Mouse (Mus musculus) embryonic facial prominence, embryonic 15.5 days (tissue): ENCODE data around the gene Gars. TPM values are rescaled to one million over a fixed set of nuclear protein-coding genes. Genes with fewer than 3 reads are reported as not detected.
A peak's percentile ranks its signal among the peaks of the same experiment; 100 is the strongest.

ENCODE experiments used
- ATAC-seq: fragments of 200-750 bp; cut with Nextera tagmentation; 2 replicates; pipeline ENCODE4 v1.8.0; 2017; ENCODE audit warnings: low read depth, moderate TSS enrichment; ENCODE audit not compliant: insufficient number of reproducible peaks, low FRiP score, low TSS enrichment
- H3K27ac ChIP-seq: fragments of 300-500 bp; sonication (generic); replicated peaks from 2 replicates; pipeline ENCODE4 v1.5.1; 2015; ENCODE audit warnings: mild to moderate bottlenecking, inconsistent platforms
- H3K27me3 ChIP-seq: fragments of 300-500 bp; sonication (generic); 2 replicates; pipeline ENCODE4 v1.6.1; 2015; ENCODE audit warnings: inconsistent platforms
- H3K36me3 ChIP-seq: fragments of 300-500 bp; sonication (generic); 2 replicates; pipeline ENCODE4 v1.6.1; 2015; ENCODE audit warnings: mild to moderate bottlenecking, inconsistent platforms
- H3K4me1 ChIP-seq: fragments of 300-500 bp; sonication (generic); 2 replicates; pipeline ENCODE4 v1.6.1; 2015; ENCODE audit warnings: inconsistent platforms
- H3K4me2 ChIP-seq: fragments of 300-500 bp; sonication (generic); replicated peaks from 2 replicates; pipeline ENCODE4 v1.6.1; 2015; ENCODE audit warnings: mild to moderate bottlenecking, inconsistent platforms
- H3K4me3 ChIP-seq: fragments of 300-500 bp; sonication (generic); replicated peaks from 2 replicates; pipeline ENCODE4 v1.5.1; 2015; ENCODE audit warnings: mild to moderate bottlenecking, inconsistent platforms
- H3K9ac ChIP-seq: fragments of 300-500 bp; sonication (generic); 2 replicates; pipeline ENCODE4 v1.6.1; 2015; ENCODE audit warnings: inconsistent platforms
- H3K9me3 ChIP-seq: fragments of 300-500 bp; sonication (generic); replicated peaks from 2 replicates; pipeline ENCODE4 v1.6.1; 2016; ENCODE audit warnings: inconsistent platforms
- WGBS: fragments of 180-500 bp; shearing (Covaris S2); methylation state at CpG from one replicate; pipeline ENCODE4 v1.1.7; 2015; 5-methylcytosine and 5-hydroxymethylcytosine counted together
- polyA plus RNA-seq: library from polyadenylated mRNA; unstranded; fragments of >200 nt; fragmentation: Nextera tagmentation; extraction: Ambion mirVana; gene quantifications from 2 replicates; pipeline ENCODE4 v1.2.1, GENCODE M21; 2015

Gars gene
- polyA plus RNA-seq, result 131 and 134 TPM in 2 replicates

GRCm38 (mm10) chr6:55037799-55038670 lies at the start of gene Gars:
Gene Gars, plus strand, starts transcription at chr6:55038007.
- H3K9me3 ChIP-seq, result no peaks in the 10 kb centered on the region
- H3K4me3 ChIP-seq, result peak within 1 kb of the TSS; percentile 97
- H3K27me3 ChIP-seq, result peaks cover 5% of the 10 kb centered on the region; the same call in 1 of the 2 replicates
- peak; percentile 95 for ATAC-seq
- H3K36me3 ChIP-seq, result no peaks in the 10 kb centered on the region
- H3K9ac ChIP-seq, result peak within 1 kb of the TSS; percentile 97
- H3K4me1 ChIP-seq, result peaks cover 9% of the 10 kb centered on the region
- H3K4me2 ChIP-seq, result peak within 1 kb of the TSS; percentile 78
- peak within 1 kb of the TSS; percentile 92 for H3K27ac ChIP-seq
- WGBS, result under 1% methylated on average over 87 of the region's 87 CpGs

DNA sequence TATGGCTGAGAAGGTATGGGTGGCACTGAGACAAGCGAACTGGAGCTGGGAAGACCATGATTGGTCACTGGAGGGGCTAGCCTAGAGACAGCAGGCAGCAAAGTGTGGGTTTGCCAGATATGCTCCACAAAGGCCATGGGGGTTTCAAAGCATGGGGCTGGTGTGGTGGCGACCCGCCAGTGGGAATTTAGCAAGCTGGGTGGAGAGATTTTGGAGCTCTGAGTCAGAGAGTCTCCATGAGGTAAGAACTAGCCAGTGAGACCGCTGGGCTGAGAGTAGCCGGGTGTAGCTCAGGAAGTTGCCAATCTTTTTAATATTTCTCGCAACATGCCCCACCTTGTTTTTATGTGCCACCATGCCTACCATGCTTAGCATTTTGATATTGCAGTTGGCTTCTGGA lies 49.7 kb upstream of the Gars start:
- Histone ChIP-seq H3K4me2 (no peak overlapping the region), H3K27me3 (no peaks in the 10 kb centered on the region), H3K4me3 (no peak overlapping the region), H3K9ac (no peak overlapping the region), H3K9me3 (no peaks in the 10 kb centered on the region), H3K4me1 (peaks cover 9% of the 10 kb centered on the region), H3K27ac (no peak overlapping the region), H3K36me3 (no peaks in the 10 kb centered on the region)
- WGBS, result 83% methylated on average over 6 of the region's 6 CpGs
- ATAC-seq, result no peak

GRCm38 (mm10) chr6:54991189-54991588 lies 46.6 kb upstream of the Gars start:
- 78% methylated on average over 2 of the region's 2 CpGs for WGBS
- H3K4me2 ChIP-seq, result no peak overlapping the region
- H3K27ac ChIP-seq, result no peak overlapping the region
- no peak overlapping the region for H3K9ac ChIP-seq
- H3K4me3 ChIP-seq, result no peak overlapping the region
- no peaks in the 10 kb centered on the region for H3K9me3 ChIP-seq
- no peak for ATAC-seq
- no peaks in the 10 kb centered on the region for H3K36me3 ChIP-seq
- peaks cover 12% of the 10 kb centered on the region for H3K4me1 ChIP-seq
- no peaks in the 10 kb centered on the region for H3K27me3 ChIP-seq

GRCm38 (mm10) chr6:54992141-54992540 lies 45.7 kb upstream of the Gars start:
- no peak for ATAC-seq
- Histone ChIP-seq H3K4me3 (peak overlapping the region; percentile 59), H3K27ac (no peak overlapping the region), H3K4me1 (peaks cover 12% of the 10 kb centered on the region), H3K36me3 (no peaks in the 10 kb centered on the region), H3K27me3 (no peaks in the 10 kb centered on the region), H3K9me3 (no peaks in the 10 kb centered on the region), H3K9ac (peak overlapping the region; percentile 18; the same call in 1 of the 2 replicates), H3K4me2 (peak overlapping the region; percentile 93)
- WGBS, result 3% methylated on average over 7 of the region's 7 CpGs

- WGBS, result under 1% methylated on average over 41 of the region's 41 CpGs
- Histone ChIP-seq H3K4me2 (peak within 1 kb of the TSS; percentile 93), H3K27ac (no peak within 1 kb of the TSS), H3K4me1 (peaks cover 12% of the 10 kb centered on the region), H3K36me3 (no peaks in the 10 kb centered on the region), H3K9ac (peak within 1 kb of the TSS; percentile 18; the same call in 1 of the 2 replicates), H3K9me3 (no peaks in the 10 kb centered on the region), H3K4me3 (peak within 1 kb of the TSS; percentile 59), H3K27me3 (no peaks in the 10 kb centered on the region)
- peak; percentile 100 for ATAC-seq
These were observed 45.0 kb upstream of the Gars start, which contains the start of gene Ggct for GRCm38 (mm10) chr6:54992734-54993260. Gene Ggct, minus strand, starts transcription at chr6:54992950.

GRCm38 (mm10) chr6:54996361-54996760 lies 41.4 kb upstream of the Gars start:
- no peaks in the 10 kb centered on the region for H3K36me3 ChIP-seq
- H3K4me1 ChIP-seq, result peaks cover 12% of the 10 kb centered on the region
- H3K27ac ChIP-seq, result no peak overlapping the region
- H3K4me3 ChIP-seq, result no peak overlapping the region
- H3K27me3 ChIP-seq, result no peaks in the 10 kb centered on the region
- ATAC-seq, result no peak
- no peaks in the 10 kb centered on the region for H3K9me3 ChIP-seq
- no peak overlapping the region for H3K4me2 ChIP-seq
- H3K9ac ChIP-seq, result no peak overlapping the region
- WGBS, result 84% methylated on average over 3 of the region's 3 CpGs

GRCm38 (mm10) chr6:54997726-54998125 lies 40.1 kb upstream of the Gars start:
- WGBS, result 81% methylated on average over 6 of the region's 6 CpGs
- H3K27ac ChIP-seq, result no peak overlapping the region
- H3K9me3 ChIP-seq, result no peaks in the 10 kb centered on the region
- H3K36me3 ChIP-seq, result no peaks in the 10 kb centered on the region
- peaks cover 7% of the 10 kb centered on the region for H3K4me1 ChIP-seq
- H3K9ac ChIP-seq, result no peak overlapping the region
- no peak for ATAC-seq
- no peak overlapping the region for H3K4me3 ChIP-seq
- H3K4me2 ChIP-seq, result no peak overlapping the region
- no peaks in the 10 kb centered on the region for H3K27me3 ChIP-seq

GRCm38 (mm10) chr6:55001320-55001719 lies 36.5 kb upstream of the Gars start:
- ATAC-seq, result no peak
- H3K4me3 ChIP-seq, result no peak overlapping the region
- H3K4me1 ChIP-seq, result no peaks in the 10 kb centered on the region
- no peak overlapping the region for H3K9ac ChIP-seq
- no peaks in the 10 kb centered on the region for H3K27me3 ChIP-seq
- 72% methylated on average over 4 of the region's 4 CpGs for WGBS
- H3K27ac ChIP-seq, result no peak overlapping the region
- no peaks in the 10 kb centered on the region for H3K36me3 ChIP-seq
- no peak overlapping the region for H3K4me2 ChIP-seq
- no peaks in the 10 kb centered on the region for H3K9me3 ChIP-seq

- no peak for ATAC-seq
- Histone ChIP-seq H3K36me3 (no peaks in the 10 kb centered on the region), H3K27ac (no peak overlapping the region), H3K4me3 (no peak overlapping the region), H3K27me3 (no peaks in the 10 kb centered on the region), H3K9ac (no peak overlapping the region), H3K4me2 (no peak overlapping the region), H3K4me1 (no peaks in the 10 kb centered on the region), H3K9me3 (no peaks in the 10 kb centered on the region)
- 61% methylated on average over 4 of the region's 4 CpGs for WGBS
These were observed 35.4 kb upstream of the Gars start for GRCm38 (mm10) chr6:55002438-55002837.

DNA sequence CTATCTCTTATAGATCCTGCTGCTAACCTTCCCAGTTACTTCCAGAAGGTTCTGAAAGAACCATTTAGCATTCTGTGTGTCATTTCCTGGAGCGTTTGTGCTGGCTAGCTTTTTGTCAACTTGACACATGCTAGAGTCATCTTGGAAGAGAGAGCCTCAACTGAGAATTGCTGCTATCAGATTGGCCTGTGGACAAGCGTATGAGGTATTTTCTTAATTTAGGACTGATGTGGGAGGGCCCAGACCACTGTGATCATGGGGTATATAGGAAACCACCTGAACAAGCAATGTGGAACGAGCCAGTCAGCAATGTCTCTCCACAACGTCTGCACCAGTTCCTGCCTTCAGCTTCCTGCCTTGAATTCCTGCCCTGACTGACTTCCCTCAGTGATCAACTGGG lies 34.2 kb upstream of the Gars start:
- 64% methylated on average over 4 of the region's 4 CpGs for WGBS
- H3K9me3 ChIP-seq, result no peaks in the 10 kb centered on the region
- no peak overlapping the region for H3K4me3 ChIP-seq
- ATAC-seq, result no peak
- H3K4me2 ChIP-seq, result no peak overlapping the region
- H3K4me1 ChIP-seq, result no peaks in the 10 kb centered on the region
- H3K36me3 ChIP-seq, result no peaks in the 10 kb centered on the region
- no peak overlapping the region for H3K27ac ChIP-seq
- no peaks in the 10 kb centered on the region for H3K27me3 ChIP-seq
- H3K9ac ChIP-seq, result no peak overlapping the region

DNA sequence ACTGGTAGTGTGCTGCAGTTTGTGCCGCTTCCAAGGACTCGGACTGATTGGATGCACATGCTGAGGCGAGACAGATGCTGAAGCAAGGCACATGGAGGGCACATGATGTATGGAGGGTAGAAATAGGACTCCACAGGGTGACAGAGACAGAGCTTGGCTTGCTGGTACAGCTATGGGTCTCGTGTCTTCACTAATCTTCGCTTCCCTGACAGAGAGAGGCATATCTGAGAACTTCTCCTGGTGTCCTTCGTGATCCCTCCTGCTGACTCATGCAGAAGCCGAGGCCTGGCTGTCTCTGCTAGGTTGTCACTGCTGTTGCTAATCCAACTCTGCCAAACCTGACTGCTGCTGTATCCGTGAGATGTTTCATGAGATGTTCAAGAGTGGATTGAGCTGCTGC lies 29.4 kb upstream of the Gars start:
- 82% methylated on average over 8 of the region's 8 CpGs for WGBS
- H3K9me3 ChIP-seq, result no peaks in the 10 kb centered on the region
- H3K4me2 ChIP-seq, result no peak overlapping the region
- ATAC-seq, result no peak
- no peaks in the 10 kb centered on the region for H3K36me3 ChIP-seq
- no peak overlapping the region for H3K27ac ChIP-seq
- H3K27me3 ChIP-seq, result no peaks in the 10 kb centered on the region
- H3K4me3 ChIP-seq, result no peak overlapping the region
- H3K9ac ChIP-seq, result no peak overlapping the region
- peaks cover 3% of the 10 kb centered on the region; the same call in 1 of the 2 replicates for H3K4me1 ChIP-seq
